Mouse (Mus musculus) liver, embryonic 13.5 days (tissue): Measurements from ENCODE around the gene Lpp. TPM values are rescaled to one million over a fixed set of nuclear protein-coding genes. Genes with fewer than 3 reads are reported as not detected.

Source experiments
- ATAC-seq: fragments of 200-750 bp; cut with Nextera tagmentation; 2 replicates; pipeline ENCODE4 v1.8.0; 2017; ENCODE audit warnings: low read depth, mild to moderate bottlenecking, moderate number of reproducible peaks, moderate library complexity
- DNase-seq: peaks from one replicate; pipeline ENCODE4 v3.0.0; 2022
- H3K27ac ChIP-seq: fragments of 300-500 bp; sonication (generic); 2 replicates; pipeline ENCODE4 v1.5.1; 2015; ENCODE audit warnings: moderate library complexity, mild to moderate bottlenecking, inconsistent platforms
- H3K27me3 ChIP-seq: fragments of 300-500 bp; sonication (generic); 2 replicates; pipeline ENCODE4 v1.6.1; 2015; ENCODE audit warnings: mild to moderate bottlenecking, inconsistent platforms
- H3K36me3 ChIP-seq: fragments of 300-500 bp; sonication (generic); 2 replicates; pipeline ENCODE4 v1.6.1; 2015; ENCODE audit warnings: mild to moderate bottlenecking, inconsistent platforms
- H3K4me1 ChIP-seq: fragments of 300-500 bp; sonication (generic); replicated peaks from 2 replicates; pipeline ENCODE4 v1.6.1; 2015; ENCODE audit warnings: inconsistent platforms
- H3K4me2 ChIP-seq: fragments of 300-500 bp; sonication (generic); 2 replicates; pipeline ENCODE4 v1.6.1; 2015; ENCODE audit warnings: inconsistent platforms, mild to moderate bottlenecking, moderate library complexity
- H3K4me3 ChIP-seq: fragments of 300-500 bp; sonication (generic); replicated peaks from 2 replicates; pipeline ENCODE4 v1.5.1; 2015; ENCODE audit warnings: mild to moderate bottlenecking, inconsistent platforms
- H3K9ac ChIP-seq: fragments of 300-500 bp; sonication (generic); 2 replicates; pipeline ENCODE4 v1.6.1; 2015; ENCODE audit warnings: mild to moderate bottlenecking, inconsistent platforms
- H3K9me3 ChIP-seq: fragments of 300-500 bp; sonication (generic); replicated peaks from 2 replicates; pipeline ENCODE4 v1.6.1; 2016; ENCODE audit warnings: inconsistent platforms
- WGBS: fragments of 180-500 bp; shearing (Covaris S2); methylation state at CpG from one replicate; pipeline ENCODE4 v1.1.7; 2015; ENCODE audit not compliant: insufficient replicate concordance; 5-methylcytosine and 5-hydroxymethylcytosine counted together
- polyA plus RNA-seq: library from polyadenylated mRNA; unstranded; fragments of >200 nt; fragmentation: Nextera tagmentation; extraction: Ambion mirVana; gene quantifications from 2 replicates; pipeline ENCODE4 v1.2.1, GENCODE M21; 2015

Lpp gene
- polyA plus RNA-seq, 1 experiment from 2014 or later: 6.1 TPM

DNA sequence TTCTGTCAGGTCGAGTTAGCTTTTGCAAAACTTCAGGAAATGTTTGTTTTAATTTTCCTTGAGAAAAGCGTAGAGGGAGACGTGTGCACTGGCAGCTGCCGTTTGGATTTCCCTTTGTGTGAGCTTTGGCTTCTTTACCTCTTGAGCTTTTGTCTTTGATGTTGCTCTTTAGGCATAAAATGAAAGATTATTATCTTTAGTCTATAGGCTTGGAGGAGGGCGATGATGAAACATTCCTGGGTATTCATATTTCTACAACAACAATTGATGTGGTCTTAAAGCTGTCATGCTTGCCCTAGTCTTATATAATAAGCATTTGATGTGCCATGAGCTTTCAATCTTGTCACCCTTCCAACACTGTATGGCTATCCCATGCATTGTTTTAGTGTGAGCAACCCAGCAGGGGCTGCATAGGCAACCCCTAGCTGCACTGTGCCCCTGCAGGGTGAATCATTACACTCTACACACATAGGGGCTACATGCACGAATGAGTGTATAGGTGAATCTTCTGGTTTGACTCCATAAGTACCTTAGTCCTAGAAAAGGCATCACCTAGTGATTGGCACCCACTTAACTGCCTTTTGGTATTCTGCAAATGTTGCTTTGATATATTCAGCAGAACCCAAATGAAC lies 556.9 kb downstream of the Lpp start:
- H3K27ac ChIP-seq: no peak overlapping the region
- H3K9me3 ChIP-seq: no peaks in the 10 kb centered on the region
- no peaks in the 10 kb centered on the region for H3K36me3 ChIP-seq
- H3K27me3 ChIP-seq: no peaks in the 10 kb centered on the region
- 62% methylated on average over 6 of the region's 6 CpGs for WGBS
- H3K4me3 ChIP-seq: no peak overlapping the region
- no peak overlapping the region for H3K9ac ChIP-seq
- no peak for ATAC-seq
- H3K4me2 ChIP-seq: no peak overlapping the region
- no peaks in the 10 kb centered on the region for H3K4me1 ChIP-seq
- no peak for DNase-seq

DNA sequence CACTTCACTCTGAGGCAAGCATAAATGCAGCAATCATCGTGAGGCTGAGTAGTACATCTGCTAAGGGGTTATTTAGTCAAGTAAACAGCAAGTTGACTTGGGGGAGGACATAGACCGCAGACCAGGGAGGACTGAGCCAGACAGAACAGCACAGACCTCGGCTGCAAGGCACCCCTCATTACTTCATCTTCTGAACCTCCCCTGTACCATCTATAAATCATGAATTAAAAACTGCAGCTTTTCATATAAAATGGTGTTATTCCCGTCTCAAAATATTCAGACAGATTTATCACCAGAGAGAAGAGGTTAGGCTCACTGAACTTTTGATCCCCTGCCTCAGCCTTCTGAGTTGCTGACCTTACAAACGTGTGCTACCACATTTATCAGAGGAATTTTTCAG lies 558.6 kb downstream of the Lpp start:
- H3K4me1 ChIP-seq: no peaks in the 10 kb centered on the region
- H3K4me3 ChIP-seq: no peak overlapping the region
- ATAC-seq (no peak), DNase-seq (no peak)
- H3K4me2 ChIP-seq: no peak overlapping the region
- H3K36me3 ChIP-seq: 0 out of 2 replicates have a peak, but pooled peaks cover 2% of the 10 kb centered on the region
- H3K9me3 ChIP-seq: no peaks in the 10 kb centered on the region
- WGBS: 51% methylated on average over 5 of the region's 5 CpGs
- no peak overlapping the region for H3K27ac ChIP-seq
- no peak overlapping the region for H3K9ac ChIP-seq
- no peaks in the 10 kb centered on the region for H3K27me3 ChIP-seq

DNA sequence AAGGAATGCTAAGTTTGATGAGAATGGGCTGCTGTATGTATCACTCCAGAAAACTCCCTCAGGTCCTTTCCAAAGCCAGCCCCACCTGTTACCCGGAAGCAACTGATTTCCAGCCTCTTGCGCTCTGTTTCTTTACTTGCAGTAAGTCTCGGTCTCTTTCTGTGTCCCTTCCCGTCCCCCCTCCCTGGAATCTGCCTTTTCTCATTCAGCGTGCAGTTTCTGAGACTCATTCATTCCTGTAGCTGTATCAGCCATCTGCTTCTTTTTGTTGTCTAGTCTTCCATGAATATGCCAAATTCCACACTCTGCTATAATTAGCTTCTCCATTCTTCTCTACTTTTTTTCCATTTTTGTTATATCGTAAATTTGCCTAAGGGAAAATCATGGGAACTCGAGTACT lies 561.7 kb downstream of the Lpp start:
- Histone ChIP-seq H3K4me2 (no peak overlapping the region), H3K4me1 (no peaks in the 10 kb centered on the region), H3K9ac (no peak overlapping the region), H3K36me3 (0 out of 2 replicates have a peak, but pooled peaks cover 2% of the 10 kb centered on the region), H3K9me3 (no peaks in the 10 kb centered on the region), H3K27ac (no peak overlapping the region), H3K4me3 (no peak overlapping the region), H3K27me3 (no peaks in the 10 kb centered on the region)
- DNase-seq (no peak), ATAC-seq (no peak)
- 83% methylated on average over 7 of the region's 7 CpGs for WGBS

DNA sequence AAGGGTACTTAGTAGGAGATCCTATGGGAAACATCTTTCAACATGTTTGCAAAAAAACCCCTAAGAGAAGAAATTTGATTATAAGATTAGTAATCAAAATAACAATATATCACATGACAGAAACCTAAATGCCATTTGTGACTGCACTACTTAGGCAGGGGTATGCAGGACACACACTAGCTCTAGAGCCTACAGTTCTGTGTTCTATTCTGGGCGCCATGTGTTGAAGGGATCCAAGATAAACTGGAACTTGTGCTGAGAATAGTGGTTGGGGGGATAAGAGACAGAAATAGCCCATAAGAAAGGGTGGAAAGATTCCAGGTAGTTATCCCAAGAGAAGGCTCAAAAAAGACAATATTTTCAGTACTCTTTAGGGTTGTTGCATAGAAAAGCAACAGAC lies 565.4 kb downstream of the Lpp start:
- Histone ChIP-seq H3K4me2 (no peak overlapping the region), H3K4me1 (no peaks in the 10 kb centered on the region), H3K4me3 (no peak overlapping the region), H3K9me3 (no peaks in the 10 kb centered on the region), H3K27ac (no peak overlapping the region), H3K36me3 (0 out of 2 replicates have a peak, but pooled peaks cover 2% of the 10 kb centered on the region), H3K9ac (no peak overlapping the region), H3K27me3 (no peaks in the 10 kb centered on the region)
- ATAC-seq (no peak), DNase-seq (no peak)
- 56% methylated on average over 1 of the region's 1 CpGs for WGBS

DNA sequence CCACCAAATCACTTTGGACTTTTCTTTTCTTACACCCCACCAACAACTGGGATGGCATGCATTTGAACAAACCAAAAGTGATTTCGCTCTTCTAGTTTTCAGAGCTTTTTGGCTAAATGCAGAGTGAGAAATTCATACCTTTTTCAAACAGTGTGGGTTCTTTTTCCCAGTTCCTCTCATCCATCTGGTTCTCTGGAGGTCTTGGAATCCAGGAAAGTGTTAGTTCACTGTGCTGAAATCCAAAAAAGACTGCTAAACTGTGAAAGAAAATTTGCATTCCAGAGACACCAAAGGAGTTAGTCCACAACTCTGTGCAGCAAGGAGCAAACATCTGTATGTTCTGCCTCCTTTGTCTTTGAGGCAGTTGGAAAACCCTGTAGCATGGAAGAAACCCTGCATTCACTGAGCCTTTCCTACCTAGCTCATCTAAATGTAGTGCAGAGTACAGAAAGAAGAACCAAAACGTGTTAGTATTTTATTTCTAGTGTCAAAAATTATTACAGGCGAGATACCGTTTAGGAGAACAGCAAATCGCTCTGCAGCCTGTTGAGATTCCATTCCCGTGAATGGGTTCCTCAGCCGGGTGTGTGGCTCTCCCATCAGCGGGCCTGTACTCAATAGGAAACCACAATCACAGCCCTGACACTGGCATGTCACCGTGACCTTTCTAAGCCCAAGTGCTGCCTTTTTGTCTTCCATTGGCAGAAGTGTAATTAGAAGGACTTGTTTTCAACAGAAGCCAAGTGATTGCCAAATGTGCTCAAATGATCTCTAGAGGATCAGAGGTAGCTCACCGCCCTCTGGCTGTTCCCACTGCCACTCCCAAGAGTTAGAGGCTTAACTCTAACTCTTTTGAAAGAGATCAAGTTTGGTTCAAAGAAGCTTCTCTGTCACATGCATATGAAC lies 567.8 kb downstream of the Lpp start:
- WGBS: 47% methylated on average over 10 of the region's 10 CpGs
- DNase-seq: no peak
- H3K9ac ChIP-seq: no peak overlapping the region
- ATAC-seq: no peak
- H3K36me3 ChIP-seq: 0 out of 2 replicates have a peak, but pooled peaks cover 2% of the 10 kb centered on the region
- no peak overlapping the region for H3K27ac ChIP-seq
- H3K9me3 ChIP-seq: no peaks in the 10 kb centered on the region
- H3K27me3 ChIP-seq: no peaks in the 10 kb centered on the region
- no peaks in the 10 kb centered on the region for H3K4me1 ChIP-seq
- H3K4me2 ChIP-seq: no peak overlapping the region
- H3K4me3 ChIP-seq: no peak overlapping the region

DNA sequence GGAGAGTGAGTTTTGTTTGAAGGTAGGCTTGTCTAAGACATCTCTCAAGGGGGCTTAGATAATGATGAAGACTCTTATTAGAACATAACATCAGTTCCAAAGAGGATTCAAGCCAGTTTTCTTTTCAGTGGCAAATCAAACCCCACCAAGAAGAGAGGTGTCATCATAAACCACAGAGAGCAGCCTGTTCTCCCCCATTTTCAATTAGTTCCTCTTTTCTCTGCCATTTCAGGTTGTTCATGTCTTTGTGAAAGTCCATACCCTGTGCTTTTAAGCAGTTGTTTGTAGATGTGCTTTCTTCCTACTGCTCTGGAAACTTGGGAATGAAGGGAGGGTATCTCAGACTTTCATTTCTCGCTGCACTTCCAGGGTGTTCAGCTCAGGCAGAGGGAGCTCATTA lies 571.0 kb downstream of the Lpp start:
- DNase-seq (no peak), ATAC-seq (no peak)
- no peak overlapping the region for H3K4me2 ChIP-seq
- no peak overlapping the region for H3K4me3 ChIP-seq
- no peaks in the 10 kb centered on the region for H3K4me1 ChIP-seq
- no peaks in the 10 kb centered on the region for H3K9me3 ChIP-seq
- 48% methylated on average over 1 of the region's 1 CpGs for WGBS
- H3K27ac ChIP-seq: no peak overlapping the region
- no peaks in the 10 kb centered on the region for H3K36me3 ChIP-seq
- H3K27me3 ChIP-seq: no peaks in the 10 kb centered on the region
- no peak overlapping the region for H3K9ac ChIP-seq

DNA sequence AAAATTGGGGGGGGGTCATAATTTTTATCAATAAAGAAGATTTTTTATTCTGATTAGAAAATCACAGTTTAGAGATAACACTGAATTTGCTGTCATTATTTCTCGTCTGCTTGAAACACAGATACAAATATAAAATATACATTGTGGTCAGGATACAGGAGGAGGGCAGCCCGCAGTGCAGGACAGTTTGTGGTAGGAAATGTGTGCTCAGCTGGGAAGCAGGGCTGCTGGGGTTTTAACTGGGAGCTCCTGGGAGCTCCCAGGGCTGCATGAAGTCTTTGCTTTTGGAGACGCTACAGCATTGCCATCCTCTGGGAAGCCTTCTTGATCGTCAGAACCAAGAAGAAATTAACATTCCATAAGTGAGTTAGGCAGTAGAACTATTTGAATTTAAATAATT lies 571.8 kb downstream of the Lpp start:
- 31% methylated on average over 4 of the region's 4 CpGs for WGBS
- Histone ChIP-seq H3K36me3 (no peaks in the 10 kb centered on the region), H3K4me3 (no peak overlapping the region), H3K9me3 (no peaks in the 10 kb centered on the region), H3K9ac (no peak overlapping the region), H3K27me3 (no peaks in the 10 kb centered on the region), H3K4me2 (no peak overlapping the region), H3K4me1 (no peaks in the 10 kb centered on the region), H3K27ac (no peak overlapping the region)
- no peak for ATAC-seq
- no peak for DNase-seq

DNA sequence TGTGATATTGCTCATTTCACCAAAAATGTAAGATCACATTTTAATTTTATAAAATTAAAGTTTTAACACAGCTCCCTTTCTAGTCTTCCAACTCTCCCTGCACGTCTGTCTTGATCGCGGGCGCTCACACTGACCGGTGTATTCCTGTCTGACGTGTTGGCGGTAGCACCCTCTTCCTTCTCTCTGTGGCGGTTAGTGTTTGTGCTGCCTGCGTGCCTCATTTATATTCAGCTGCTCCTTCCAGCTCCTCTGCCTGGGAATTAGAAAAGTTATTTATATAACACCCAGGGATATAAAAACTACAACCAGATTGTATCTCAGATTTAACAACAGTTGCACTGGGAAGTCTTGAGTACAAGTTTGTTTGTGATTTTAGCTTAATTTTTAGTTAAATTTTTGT lies 573.2 kb downstream of the Lpp start:
- Histone ChIP-seq H3K27ac (no peak overlapping the region), H3K9me3 (no peaks in the 10 kb centered on the region), H3K4me1 (no peaks in the 10 kb centered on the region), H3K4me2 (no peak overlapping the region), H3K4me3 (no peak overlapping the region), H3K9ac (no peak overlapping the region), H3K36me3 (no peaks in the 10 kb centered on the region), H3K27me3 (no peaks in the 10 kb centered on the region)
- WGBS: 85% methylated on average over 9 of the region's 9 CpGs
- no peak for DNase-seq
- ATAC-seq: no peak

DNA sequence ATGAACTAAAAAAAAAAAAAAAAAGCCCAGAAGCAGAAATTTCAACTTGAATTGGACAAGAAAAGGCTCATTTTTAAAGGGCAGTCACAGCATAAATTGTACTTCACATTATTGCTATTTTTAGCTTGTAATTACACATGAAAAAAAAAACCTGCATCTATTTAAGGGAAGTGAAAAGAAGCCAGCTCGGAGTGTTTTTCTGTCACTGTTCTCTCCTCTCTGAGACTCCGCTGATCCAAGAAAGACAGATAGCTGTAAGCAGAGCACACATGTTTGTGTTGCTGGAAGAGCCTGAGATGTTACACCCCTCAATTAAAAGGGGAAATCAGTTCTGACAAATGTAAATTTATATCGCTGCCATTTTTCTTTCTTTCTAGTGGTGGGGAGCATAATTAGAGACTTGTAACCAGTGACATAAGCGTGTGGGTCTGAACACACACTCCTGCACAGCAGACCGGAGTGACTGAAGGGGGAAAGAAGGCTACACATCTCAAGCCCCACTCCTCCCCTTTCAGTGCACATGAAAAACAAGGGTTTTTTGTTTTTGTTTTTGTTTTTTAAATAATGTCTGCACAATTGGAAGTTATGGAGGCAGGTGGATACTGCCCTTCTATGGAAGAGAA lies 579.8 kb downstream of the Lpp start:
- Histone ChIP-seq H3K4me1 (no peaks in the 10 kb centered on the region), H3K36me3 (no peaks in the 10 kb centered on the region), H3K27ac (no peak overlapping the region), H3K9me3 (no peaks in the 10 kb centered on the region), H3K4me2 (no peak overlapping the region), H3K27me3 (no peaks in the 10 kb centered on the region), H3K4me3 (no peak overlapping the region), H3K9ac (no peak overlapping the region)
- DNase-seq: no peak
- WGBS: 68% methylated on average over 5 of the region's 5 CpGs
- ATAC-seq: no peak

DNA sequence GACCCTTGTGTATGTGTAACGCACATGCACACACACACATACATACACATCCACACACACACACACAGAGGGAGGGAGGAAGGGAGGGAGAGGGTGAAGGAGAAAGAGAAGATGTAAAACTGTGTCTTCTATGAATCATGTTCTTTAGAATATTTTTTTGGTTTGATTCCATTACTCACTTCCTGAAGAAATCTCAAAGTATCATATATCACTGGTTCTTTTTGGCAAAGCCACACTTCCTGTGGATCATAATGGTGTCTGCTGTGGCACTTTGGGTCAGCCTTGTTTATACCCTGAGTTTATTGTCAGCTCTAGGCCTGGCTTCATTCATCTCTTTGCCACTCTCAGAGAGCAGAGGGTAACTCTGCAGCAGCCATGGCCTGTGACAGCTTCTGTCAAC lies 584.5 kb downstream of the Lpp start:
- Histone ChIP-seq H3K9me3 (no peaks in the 10 kb centered on the region), H3K27me3 (no peaks in the 10 kb centered on the region), H3K9ac (no peak overlapping the region), H3K4me1 (no peaks in the 10 kb centered on the region), H3K4me3 (no peak overlapping the region), H3K36me3 (no peaks in the 10 kb centered on the region), H3K4me2 (no peak overlapping the region), H3K27ac (no peak overlapping the region)
- whole genome bisulfite sequencing: 75% methylated on average over 1 of the region's 1 CpGs
- ATAC-seq: no peak
- DNase-seq: no peak

DNA sequence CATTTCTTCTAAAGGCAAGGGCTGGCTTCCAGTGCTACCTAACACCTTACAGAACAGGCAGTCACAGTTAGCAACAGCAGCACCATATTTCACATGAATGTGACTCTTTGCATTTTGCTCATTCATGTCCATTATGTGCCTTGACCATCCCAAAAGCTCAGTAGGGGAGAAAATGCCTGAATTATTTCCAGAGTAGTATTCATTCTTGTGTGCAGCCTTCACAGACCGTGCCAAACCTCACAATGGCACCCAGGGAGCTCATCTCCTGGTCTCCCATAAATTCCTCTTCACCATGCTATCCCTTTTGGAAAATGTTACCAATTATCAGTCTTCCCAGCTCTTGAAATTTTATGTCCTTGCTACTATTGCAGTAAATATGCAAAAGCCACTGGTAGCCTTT lies 584.9 kb downstream of the Lpp start:
- Histone ChIP-seq H3K4me1 (no peaks in the 10 kb centered on the region), H3K27ac (no peak overlapping the region), H3K4me2 (no peak overlapping the region), H3K4me3 (no peak overlapping the region), H3K36me3 (no peaks in the 10 kb centered on the region), H3K9ac (no peak overlapping the region), H3K9me3 (no peaks in the 10 kb centered on the region), H3K27me3 (no peaks in the 10 kb centered on the region)
- 40% methylated on average over 1 of the region's 1 CpGs for WGBS
- DNase-seq: no peak
- ATAC-seq: no peak
